Mouse (Mus musculus) right cerebral cortex, adult 2 months (tissue): ENCODE data around the gene Fam163b.

Experiments used
- DNase-seq, 2 experiments: peaks; one replicate each; pipeline ENCODE4 v3.0.0; 2021 to 2022; ENCODE audit warnings: low spot score in 2 of 2

The Fam163b gene

DNA sequence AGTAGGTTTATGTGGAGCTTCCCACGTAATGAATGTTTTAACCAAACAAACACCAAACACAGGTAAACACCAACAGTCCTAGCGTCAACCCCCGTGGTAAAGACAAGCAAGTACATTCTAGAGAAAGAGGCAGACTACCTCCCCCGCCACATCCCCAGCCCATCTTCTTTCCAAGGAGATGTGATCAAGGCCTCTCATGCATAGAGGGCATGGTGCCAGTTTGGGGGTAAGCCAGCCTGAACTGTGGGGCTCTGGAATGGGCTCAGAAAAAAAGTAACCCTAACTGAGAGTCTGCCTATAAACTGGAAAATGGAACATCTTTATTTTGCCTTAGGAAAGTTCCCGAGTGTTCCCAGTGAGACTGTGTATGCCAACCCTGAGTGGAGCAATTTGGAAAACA is 6.4 kb downstream of the Fam163b start:
- DNase-seq = no peak

DNA sequence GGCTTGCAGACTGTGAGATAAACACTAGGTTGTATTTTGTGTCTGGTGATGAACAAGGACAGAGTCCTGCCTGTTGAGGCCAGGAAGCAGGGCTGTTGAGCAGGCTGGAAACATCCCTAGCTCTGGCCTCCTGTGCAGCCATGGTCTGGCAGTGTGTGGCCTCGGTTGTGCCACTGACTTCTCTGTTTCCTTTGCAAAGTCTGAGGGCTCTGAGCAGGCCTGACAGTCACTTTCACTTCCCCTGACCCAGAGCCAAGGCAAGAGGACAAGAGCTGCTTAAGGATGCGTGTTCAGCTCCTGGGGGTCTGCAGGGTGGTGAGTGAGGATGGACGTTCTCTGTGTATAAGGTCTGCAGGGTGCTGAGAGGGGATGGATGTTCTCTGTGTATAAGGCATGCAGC is 13.3 kb downstream of the Fam163b start:
- no peak for DNase-seq

DNA sequence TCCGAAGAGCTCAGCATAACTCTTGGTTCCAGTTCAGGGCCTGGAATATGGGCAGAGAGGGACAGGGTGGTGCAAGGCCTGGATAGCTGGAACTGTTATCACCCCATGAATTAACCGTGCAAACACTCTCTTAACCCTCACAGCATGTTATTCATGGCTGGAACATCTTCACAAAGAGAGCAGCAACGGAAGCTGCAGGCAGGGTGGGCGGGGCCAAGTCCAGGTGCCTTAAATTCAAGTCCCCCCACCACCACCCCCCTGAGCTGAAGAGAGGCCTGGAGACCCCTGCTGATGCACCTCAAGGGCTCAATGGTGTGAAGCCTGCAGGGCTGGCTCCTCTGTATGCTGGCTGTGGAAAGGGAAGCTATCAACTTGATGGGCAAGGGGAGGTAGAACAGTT is 15.8 kb downstream of the Fam163b start:
- no peak for DNase-seq

DNA sequence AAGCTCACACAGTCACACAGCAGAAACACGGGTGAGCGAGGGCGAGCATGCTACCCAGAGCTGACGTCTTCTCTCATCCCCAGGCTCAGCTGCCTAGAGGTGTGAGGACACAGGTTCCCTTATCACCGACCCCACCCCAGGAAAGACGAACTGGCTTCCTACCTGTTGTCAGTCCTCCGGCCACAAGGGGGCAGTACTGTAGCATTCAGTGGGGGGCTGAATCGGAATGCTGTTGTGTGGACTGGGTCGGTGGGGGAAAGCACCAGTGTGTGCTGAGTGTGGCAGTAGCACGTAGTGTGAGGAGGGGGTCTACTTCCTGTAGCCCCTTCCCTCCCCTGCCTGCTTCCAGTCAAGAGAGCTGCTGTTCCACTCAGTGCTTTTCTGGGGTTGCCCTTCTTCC is 16.3 kb downstream of the Fam163b start:
- peak in 1 of 2 experiments; percentile 47 for DNase-seq

DNA sequence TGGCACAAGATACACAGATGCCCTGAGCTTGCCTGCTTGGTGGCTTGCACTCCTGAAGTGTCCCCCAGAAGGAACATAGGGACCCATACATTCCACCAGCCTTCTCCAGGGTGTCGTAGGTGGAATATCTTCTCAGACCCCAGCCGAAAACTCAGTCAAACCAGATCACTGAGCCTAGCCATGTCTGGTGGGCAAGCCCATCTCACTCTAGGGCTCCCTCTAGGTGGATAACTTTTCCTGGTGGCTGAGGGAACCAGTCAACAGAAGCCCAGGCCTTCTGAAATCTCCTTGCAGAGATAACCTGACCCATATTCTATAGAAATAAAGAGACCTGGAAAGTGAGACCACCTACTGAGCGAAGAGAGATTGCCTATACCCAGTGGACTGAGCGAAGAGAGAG is 19.2 kb downstream of the Fam163b start:
- no peak for DNase-seq

DNA sequence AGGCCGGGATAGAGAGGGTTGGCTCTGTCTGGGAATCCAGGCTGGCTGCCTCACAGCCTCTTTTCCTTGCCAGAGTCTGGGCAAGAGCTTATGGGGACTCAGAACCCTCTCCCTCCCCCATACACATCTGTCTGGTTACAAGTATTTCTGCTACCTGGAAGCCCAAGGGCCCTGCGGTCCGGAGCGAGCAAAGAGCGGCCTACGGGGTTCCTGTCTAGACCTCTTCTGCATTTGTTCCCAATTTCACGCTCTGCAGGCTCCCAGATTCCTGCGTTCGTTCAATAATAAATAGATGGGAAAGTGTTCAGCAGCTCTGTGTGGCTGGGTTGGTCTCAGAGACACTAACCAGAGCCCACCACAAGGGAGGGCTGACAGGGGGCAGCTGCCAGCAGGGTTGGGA is 19.7 kb downstream of the Fam163b start:
- no peak for DNase-seq

DNA sequence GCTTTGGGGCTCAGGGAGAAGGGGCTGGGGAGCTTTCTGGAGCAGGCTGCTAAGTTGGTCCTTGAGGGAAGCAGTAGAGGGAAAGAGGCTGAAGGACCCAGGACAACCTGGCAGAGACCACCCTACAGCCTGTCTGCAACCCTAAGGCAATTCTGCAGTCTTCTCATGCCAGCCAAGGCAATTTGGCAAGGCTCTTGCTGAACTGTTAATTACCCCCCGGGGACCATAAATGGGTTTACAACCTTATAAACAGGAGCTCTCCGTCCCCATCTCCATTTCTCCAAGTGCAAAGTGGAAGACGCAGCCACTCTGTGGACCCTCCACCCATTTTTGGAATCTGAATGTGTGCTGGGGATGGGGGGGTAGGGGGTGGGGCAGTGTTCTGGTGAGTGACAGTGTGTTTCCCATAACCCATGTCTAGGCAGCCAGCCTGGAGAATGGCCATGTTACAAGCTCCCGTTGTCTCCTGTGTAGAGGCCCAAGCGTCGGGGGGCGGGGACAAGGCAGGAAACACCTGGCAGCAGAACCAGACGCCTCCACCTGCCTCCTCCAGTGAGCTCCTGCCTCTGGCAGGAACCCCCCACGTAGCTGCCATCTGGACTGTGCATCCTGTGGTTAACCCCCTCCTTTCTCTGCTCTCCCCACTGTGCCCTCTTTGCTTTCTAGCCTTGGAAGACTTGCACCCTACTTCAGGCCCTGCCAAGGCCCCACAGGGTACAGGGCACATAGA is 20.5 kb downstream of the Fam163b start:
- DNase-seq = peak in 1 of 2 experiments; percentile 38

DNA sequence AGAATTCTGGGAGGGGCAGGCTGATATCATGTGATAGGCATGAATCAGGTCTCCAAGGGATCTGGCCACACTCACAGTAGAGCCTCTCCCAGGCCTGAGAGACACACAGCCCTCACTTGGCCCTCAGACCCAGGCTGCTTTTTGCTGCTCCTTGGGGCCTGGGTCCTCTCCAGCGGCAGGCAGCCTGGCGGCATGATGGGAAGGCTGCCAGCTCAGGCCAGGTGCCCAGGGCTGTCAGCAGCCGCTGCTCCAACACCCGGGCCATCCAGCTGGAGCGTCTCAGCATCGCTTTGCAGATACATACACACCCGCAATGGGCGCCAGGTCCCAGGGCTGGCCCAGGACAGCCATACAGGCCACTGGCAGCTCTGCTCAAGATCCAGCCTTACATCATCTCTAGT is 22.1 kb downstream of the Fam163b start:
- no peak for DNase-seq

DNA sequence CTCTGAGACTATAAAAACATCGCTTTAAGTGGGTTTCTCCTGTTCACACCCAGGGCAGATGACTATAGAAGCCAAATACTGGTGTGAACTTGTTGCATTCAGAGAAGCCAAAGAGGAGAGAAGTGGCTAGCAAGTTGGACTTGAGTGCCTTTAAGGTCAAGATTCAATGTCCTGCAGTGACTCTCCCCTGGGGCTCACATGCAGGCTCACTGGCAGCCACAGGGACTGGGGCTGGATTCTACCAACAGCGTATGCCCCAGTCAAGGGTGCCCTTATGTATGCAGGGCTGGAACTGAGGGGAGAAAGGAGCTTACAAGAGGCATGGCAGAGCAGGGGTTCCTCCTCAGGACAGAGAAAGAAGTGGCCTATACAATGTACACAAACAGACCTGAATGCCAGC is 22.5 kb downstream of the Fam163b start:
- DNase-seq = no peak

DNA sequence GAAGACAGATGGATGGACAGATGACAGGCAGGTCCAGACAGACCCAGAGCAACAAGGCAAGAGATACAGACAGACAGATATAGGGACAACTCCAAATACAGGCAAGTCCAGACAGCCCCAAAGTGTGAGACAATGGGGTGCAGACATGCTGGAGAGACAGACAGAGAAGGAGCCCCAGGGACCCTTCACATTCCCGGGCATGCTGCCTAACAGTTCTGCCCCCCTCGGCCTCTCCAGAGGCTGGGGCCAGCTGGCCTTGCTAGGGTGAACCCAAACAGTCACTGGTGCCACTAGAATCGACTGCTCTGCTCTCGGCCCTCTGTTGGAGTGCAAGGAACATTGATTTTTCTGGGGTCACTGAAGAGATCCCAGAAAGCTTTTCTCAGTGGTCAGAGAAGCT is 23.8 kb downstream of the Fam163b start:
- no peak for DNase-seq

DNA sequence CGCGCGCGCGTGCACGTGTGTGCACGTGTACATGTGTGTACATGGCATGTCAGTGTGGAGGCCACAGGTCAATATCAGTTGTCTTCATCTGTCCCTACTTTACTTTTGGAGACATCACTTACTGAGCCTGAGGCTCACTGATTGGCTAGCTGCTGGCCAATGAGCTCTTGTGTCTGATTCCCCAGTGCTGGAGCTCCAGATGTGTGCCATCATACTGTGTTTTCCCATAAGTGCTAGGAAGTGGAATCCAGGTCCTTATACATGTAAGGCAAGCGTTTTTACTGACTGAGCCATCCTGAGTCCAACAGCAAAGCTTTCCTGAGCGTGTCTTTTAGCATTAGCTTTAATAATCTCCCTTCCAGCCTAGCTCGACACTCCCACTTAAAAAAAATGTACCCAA is 28.1 kb downstream of the Fam163b start:
- DNase-seq = no peak

DNA sequence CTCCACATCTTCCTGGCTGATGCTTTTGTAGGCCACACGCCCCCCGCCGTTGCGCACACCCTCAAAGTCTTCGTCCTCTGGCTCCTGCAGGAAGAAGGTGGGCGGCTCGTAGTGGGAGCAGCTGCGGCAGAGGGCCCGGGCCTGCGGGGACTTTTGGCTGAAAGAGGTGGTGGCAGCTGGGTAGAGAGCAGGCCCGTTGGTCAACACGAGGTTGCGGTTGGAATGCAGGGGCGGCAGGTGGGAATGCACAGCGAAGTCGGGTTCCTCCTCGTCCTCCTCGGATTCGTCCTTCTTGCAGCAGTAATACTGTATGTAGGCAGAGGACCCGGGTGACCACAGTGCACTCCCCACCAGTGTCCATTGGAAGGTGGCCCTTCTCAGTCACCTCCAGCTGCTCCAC is 29.7 kb downstream of the Fam163b start:
- DNase-seq = no peak

DNA sequence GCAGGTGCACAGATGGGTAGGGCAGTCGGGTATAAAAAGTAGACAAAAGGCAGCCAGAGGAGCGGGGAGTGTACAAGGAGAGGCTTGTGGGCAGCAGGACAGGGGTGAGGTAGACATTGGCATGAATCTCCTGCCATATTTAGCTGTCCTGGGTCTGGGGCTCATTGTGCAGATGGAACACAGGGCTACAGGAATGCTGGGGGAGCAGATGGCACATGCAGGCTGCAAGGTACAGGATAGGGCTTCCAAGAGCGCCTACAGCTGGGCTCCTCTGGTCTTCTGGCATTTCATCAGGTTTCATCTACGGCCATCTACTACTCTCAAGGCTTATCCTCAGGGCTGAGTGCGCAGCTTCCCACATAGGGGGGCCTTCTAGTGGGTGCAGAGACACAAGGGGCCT is 33.2 kb downstream of the Fam163b start:
- no peak for DNase-seq

DNA sequence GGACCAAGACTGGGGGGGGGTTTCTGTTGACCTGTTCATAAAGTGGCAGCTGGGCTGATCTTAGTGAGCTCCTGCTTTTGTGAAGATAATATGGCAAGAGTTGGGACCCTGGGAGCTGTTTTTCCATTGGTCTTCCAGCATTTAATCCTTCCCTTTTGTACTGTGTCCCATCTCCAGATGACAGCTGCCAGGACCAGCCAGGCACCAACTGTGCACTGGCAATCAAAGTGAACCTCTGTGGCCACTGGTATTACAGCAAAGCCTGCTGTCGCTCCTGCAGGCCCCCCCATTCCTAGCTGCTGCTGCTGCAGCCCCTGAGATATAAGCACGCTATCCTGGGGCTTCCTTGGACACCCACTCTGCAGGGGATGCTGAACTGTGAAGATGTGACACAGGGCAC is 34.1 kb downstream of the Fam163b start:
- no peak for DNase-seq

DNA sequence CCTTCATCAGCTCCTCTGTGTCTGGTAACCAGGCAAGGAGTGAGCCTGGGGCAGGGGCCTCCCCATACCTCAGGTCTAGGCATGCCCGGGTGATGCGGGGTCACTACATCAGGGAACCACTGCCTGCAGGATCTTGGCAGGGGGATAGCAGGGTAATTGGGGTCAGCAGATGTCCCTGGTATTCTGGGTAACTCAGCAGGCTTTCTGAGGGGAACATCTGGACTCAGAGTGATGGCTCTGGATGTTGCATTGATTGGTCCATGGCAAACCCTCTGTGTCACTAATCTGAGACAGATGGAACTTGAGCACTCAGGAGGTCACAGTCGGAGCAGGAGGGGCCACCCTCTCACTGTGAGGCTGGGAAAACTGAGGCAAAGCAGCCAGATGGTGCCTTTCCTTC is 35.5 kb downstream of the Fam163b start:
- DNase-seq = no peak

DNA sequence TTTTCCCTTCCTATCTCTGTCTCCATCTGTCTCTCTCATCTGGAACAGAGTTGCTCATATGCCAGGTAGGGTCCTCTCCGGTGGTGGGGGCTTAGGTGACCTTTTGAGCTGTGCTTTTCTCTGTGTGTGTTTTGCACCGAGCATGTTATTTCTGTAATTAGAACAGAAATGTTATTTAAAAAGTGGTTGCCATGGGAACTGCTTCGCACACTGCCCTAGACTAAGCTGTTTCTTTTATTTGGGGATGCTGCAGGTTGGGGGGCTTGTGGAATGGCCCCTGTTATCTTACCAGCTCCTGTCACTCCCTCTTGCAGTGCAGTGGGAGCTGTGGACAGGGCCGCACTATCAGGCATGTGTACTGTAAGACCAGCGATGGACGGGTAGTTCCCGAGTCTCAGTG is 38.7 kb downstream of the Fam163b start:
- DNase-seq = peak in 1 of 2 experiments; percentile 37

DNA sequence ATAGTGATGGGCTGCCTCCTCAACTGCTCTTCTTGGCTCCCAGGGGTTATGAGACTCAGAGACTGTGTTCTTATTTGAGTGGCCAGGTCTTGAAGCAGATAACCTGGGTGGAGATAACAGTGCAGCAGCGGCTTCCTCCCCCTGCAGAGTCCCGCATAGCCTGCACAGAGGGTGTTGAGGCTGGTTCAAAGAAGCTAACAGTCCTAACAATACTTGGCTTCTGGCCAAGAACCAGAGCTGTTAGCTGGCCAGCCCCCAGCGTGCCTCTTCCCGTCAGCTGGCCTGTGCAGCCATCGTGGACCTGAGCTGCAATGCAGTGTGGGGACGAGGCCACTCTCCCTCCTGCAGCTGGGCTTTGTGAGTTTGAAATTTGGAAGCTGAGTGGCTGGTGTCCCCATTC is 44.5 kb downstream of the Fam163b start:
- no peak for DNase-seq

DNA sequence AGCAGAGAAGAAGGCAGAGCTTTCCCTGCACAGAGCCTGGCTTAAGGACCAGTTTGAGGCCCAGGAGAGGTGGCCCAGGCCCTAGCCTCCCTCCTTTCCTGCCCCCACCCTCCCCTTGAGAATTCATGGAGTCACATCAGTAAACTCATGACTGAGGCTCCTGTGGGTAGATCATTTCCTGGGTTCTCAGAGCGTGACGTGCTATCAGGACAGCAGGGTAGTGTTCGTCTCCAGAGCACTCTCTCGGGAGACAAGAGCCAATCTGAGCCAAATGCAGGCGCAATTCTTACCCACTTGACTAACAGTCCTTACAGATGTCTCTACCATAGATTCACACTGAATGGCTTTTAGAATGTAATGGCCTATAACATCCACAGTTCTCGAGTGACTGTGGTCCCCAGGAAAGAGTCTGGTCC is 45.0 kb downstream of the Fam163b start:
- DNase-seq = no peak

DNA sequence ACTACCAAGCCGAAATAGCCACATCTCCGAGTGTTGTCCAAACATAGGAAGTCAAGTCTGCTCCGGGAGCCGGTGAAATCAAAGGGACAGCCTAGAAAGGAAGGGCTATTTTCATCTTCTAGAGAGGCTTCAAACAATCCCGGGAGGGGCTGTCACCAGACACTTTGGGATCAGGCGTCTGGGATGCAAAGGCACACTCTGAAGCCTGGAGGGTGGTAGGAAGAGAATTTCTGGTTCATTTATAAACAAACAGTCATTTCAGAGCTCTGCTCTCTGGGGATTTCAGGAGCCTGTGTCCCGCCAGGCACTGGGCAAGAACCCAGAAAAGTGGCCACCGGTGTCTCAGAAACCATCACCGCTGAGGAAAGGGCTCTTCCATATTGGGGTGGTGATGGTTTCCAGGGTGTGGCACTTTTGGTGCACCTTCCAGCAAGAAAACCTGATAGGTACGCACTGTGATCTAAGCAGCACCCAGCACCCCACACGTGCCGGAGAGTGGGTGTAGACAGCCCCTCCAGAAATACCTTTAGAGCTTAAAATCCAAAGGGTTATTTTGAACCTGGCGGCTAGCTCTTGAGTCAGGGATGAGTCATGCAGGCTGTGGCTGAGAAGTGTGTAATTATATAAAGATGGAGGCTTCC is 45.8 kb downstream of the Fam163b start:
- peak; percentile 76 to 86 for DNase-seq

DNA sequence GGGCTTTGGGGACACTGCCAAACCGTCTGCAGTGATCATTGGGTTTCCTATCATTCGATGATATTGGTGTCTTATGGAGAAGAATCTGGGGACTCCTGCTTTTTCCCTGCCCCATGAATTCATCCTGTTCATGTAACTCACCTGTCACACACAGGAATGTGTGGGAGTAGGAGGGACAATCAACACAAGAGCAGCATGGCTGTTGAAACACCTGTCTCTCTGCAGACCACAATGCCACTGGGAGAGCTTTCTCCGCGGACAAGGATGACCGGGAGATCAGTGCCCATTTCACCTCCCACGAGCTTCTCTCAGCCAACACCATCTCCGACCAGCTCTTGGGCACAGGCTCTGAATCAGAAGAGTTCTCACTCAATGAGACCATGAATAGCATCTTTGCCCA is 47.1 kb downstream of the Fam163b start:
- DNase-seq = no peak

DNA sequence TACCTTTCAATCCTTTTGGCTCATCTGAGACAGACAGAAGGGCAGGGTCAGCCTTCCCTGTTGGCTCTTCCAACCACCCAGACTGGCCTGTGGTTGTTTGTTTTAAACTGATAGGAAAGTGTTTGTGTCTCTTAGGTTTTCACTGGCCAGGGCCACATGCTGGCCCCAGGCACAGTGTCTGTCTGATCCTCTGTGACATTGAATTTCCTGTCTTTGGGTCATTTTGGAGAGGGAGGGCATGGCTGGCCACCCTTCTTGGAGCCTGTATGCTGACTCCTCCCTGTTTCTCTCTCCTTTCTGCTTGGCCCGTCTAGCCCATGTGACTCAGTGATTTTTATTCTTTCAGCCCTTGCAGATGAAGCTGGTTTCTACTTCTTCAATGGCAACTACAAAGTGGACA is 53.1 kb downstream of the Fam163b start:
- no peak for DNase-seq

DNA sequence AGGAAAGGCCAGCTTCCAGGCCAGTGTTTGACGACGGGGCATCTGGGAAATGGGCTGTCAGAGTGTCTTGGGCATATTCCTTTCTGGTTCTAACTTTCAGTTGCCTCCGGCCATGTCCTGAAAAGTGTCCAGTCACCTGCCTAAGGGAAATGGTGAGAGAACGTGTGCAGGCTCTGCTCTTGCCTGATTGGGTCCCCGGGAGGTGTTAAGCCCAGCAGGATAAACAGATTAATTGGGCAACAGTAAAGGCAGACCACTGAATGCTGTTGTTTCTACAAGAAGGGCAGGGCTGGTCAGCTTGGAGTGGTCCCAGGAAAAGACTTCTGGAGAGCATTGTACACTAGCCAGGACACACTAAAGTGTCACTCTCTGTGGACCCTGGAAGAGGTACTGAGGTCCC is 53.6 kb downstream of the Fam163b start:
- DNase-seq = no peak

DNA sequence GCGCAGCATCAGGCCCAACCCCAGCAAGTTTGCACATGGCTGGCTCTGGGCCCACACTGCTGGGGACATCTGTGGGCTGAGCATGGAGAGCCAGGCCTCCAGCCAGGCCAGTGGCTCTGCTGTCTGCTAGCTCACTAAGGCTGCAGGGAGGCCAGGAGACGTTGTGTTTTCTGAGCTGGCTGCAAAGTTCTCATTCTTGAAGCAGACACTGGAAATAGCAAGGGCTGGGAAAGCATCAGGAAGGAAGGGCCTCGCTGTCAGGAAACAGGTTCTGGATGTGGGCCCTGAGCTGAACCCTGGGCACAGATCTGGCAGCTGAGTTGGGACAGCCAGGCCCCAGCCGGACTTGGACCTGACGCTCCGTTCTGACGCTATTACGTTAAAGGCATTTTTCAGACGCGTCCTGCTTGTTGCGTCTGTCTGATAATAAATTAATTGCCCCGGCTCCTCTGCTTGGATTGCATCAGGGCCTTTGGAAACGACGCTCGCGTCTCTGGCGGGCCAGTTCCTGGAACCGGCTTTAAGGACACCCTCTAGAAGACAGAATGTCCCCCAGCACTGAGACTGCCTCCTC is 54.1 kb downstream of the Fam163b start:
- DNase-seq = no peak
